Mouse (Mus musculus): ENCODE data around the gene Fbxl17. TPM values are rescaled to one million over a fixed set of nuclear protein-coding genes. Genes with fewer than 3 reads are reported as not detected.

Fbxl17 gene
- polyA plus RNA-seq, 1 experiment from 2014 or later: 7.7 TPM

DNA sequence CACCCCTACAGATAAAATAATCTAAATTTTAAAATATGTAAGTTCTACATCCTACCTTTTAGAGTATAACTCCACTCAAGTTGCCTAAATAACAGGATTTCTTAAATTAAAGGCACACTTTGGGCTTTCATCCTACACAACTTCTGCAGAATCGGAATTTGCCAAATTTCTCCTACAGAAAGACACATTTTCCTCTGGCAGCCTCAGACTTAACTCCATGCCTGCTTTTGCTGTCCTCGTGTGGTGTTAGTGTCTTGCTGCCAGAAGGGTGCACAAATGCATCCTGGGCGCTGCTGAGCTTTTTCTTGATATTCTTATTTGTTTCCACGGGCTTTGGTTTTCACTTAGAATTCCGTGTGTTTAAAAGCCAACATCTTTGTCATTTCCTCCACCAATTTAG, 229.3 kb downstream of the Fbxl17 start:
- no peaks in the 10 kb centered on the region for H3K9me3 ChIP-seq
- WGBS: 81% methylated on average over 5 of the region's 5 CpGs
- H3K36me3 ChIP-seq: no peaks in the 10 kb centered on the region
- ATAC-seq (ENCODE audit: insufficient number of reproducible peaks, insufficient read depth, low FRiP score, low TSS enrichment, low read depth): no peak
- no peak overlapping the region for H3K27ac ChIP-seq
- no peak overlapping the region for H3K4me2 ChIP-seq
- H3K9ac ChIP-seq: no peak overlapping the region
- H3K4me1 ChIP-seq: peaks cover 6% of the 10 kb centered on the region
- H3K27me3 ChIP-seq: no peaks in the 10 kb centered on the region
- H3K4me3 ChIP-seq: no peak overlapping the region

DNA sequence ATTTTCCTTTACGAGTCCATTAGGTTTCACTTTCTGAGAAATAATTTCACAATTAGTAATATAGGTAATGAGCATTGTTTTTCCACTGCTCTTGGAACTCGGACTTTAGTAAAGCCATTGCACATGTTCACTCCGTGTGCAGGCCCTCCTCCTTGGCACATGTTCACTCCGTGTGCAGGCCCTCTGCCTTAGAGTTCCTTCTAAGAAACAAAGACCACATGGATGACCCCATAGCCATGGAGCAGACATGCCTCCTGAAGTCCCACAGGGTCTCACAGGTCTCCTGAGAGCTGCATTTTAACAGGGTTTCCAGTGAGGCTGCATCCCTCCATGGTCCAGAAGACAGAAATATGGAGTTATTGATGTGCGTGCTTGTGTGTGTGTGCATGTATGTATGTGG, 237.1 kb downstream of the Fbxl17 start:
- no peak for ATAC-seq (ENCODE audit: insufficient number of reproducible peaks, insufficient read depth, low FRiP score, low TSS enrichment, low read depth)
- H3K27me3 ChIP-seq: no peaks in the 10 kb centered on the region
- H3K27ac ChIP-seq: no peak overlapping the region
- no peaks in the 10 kb centered on the region for H3K9me3 ChIP-seq
- no peaks in the 10 kb centered on the region for H3K36me3 ChIP-seq
- H3K4me3 ChIP-seq: no peak overlapping the region
- H3K4me1 ChIP-seq: peaks cover 4% of the 10 kb centered on the region
- no peak overlapping the region for H3K4me2 ChIP-seq
- no peak overlapping the region for H3K9ac ChIP-seq
- 91% methylated on average over 5 of the region's 5 CpGs for WGBS

DNA sequence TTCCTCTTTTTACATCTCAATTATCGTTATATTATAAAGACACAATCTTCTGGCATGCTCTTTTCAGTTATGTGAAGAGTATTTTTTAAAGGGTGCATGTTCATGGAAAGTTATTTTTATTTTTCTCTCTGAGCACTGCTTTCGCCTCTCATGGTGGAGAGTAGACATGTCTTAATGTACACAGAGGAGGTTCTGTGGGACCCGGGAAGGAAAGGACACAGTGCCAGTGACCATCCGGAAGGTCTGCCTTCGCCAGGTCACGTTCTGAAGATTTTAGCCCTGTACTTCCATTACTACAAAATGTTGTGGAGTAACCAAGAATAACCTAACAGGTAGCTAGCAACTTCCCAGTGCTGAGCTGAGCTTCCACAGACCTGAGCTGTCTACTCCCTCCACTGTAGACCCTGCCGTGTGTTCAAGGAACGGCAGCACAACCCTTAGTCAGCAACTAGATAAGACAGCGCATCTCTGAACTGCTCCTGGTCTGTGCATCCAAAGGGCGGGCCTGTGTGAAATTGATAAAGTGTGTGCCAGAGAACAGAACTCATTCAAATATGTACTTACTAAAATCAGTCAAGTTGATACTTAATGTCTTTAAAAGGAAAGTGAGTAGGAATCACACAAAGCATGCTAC, 238.2 kb downstream of the Fbxl17 start:
- WGBS: 91% methylated on average over 10 of the region's 10 CpGs
- H3K4me3 ChIP-seq: no peak overlapping the region
- no peak overlapping the region for H3K27ac ChIP-seq
- no peaks in the 10 kb centered on the region for H3K9me3 ChIP-seq
- H3K27me3 ChIP-seq: no peaks in the 10 kb centered on the region
- H3K4me2 ChIP-seq: no peak overlapping the region
- no peaks in the 10 kb centered on the region for H3K4me1 ChIP-seq
- no peaks in the 10 kb centered on the region for H3K36me3 ChIP-seq
- ATAC-seq (ENCODE audit: insufficient number of reproducible peaks, insufficient read depth, low FRiP score, low TSS enrichment, low read depth): no peak
- no peak overlapping the region for H3K9ac ChIP-seq

DNA sequence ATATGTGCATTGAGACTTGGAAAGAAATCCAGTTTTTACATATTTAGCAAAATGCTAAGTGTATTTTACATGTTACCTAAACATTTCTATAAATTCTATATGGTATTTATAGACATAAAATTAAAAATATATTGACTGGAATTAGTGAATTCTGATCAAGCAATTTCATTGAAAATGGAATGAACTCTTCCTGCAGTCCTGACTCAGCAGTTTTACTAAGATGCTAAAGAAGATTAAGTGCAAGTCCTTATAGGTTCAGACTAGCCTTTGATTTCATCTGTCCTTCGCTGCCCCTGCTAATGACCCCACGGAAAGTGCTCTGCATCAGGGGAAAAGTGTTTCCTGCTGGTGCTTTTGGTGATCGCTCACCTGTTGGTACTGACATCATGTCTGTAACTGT, 240.7 kb downstream of the Fbxl17 start:
- 70% methylated on average over 3 of the region's 3 CpGs for WGBS
- Histone ChIP-seq H3K4me3 (no peak overlapping the region), H3K27me3 (no peaks in the 10 kb centered on the region), H3K9me3 (no peaks in the 10 kb centered on the region), H3K9ac (no peak overlapping the region), H3K36me3 (no peaks in the 10 kb centered on the region), H3K4me2 (no peak overlapping the region), H3K4me1 (no peaks in the 10 kb centered on the region), H3K27ac (no peak overlapping the region)
- no peak for ATAC-seq (ENCODE audit: insufficient number of reproducible peaks, insufficient read depth, low FRiP score, low TSS enrichment, low read depth)

DNA sequence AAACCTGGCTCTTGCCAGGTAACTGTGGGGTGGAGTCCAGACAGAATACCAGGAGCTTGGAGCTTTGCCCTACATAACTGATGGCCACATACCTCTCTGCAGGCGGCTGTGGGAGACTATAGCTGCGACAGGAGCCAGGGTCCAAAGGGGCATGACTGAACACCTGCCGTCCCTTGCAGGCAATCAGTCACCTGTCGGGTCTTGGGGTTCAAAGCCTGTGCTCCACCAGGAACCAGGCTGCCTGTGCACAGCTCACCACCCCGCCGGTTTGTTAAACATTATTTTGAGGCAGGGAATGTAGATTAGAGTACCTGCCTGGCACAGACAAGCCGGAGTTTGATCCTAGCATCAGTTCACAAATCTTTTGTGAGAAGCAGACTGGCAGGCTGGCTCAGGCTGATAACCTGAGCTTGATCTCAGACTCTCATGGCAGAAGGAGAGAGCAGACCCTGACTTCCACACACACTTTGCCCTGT, 253.6 kb downstream of the Fbxl17 start:
- H3K4me3 ChIP-seq: no peak overlapping the region
- no peak overlapping the region for H3K4me2 ChIP-seq
- H3K9ac ChIP-seq: no peak overlapping the region
- H3K9me3 ChIP-seq: no peaks in the 10 kb centered on the region
- H3K27ac ChIP-seq: no peak overlapping the region
- no peaks in the 10 kb centered on the region for H3K27me3 ChIP-seq
- no peaks in the 10 kb centered on the region for H3K4me1 ChIP-seq
- no peaks in the 10 kb centered on the region for H3K36me3 ChIP-seq
- WGBS: 85% methylated on average over 7 of the region's 7 CpGs
- ATAC-seq (ENCODE audit: insufficient number of reproducible peaks, insufficient read depth, low FRiP score, low TSS enrichment, low read depth): no peak

DNA sequence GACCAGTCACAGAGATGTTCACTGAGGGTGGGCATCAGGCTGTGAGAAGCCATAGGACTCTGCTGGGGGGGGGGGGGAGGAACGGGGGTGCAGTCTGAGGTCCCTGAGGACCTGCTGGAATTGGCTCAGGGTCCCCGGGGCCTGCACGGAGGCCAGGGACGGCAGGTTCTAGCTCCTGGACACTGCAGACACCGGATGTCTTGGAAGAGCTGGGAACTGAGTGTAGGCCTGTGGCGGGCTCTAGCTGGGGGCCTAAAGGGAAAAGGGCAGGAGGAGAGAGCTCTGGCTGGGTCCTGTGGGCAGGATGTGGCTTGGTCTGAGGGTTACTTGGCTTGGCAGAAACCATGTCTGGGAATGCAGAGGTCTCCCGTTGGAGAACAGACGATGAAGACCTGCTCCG, 254.3 kb downstream of the Fbxl17 start:
- H3K9me3 ChIP-seq: no peaks in the 10 kb centered on the region
- no peak for ATAC-seq (ENCODE audit: insufficient number of reproducible peaks, insufficient read depth, low FRiP score, low TSS enrichment, low read depth)

DNA sequence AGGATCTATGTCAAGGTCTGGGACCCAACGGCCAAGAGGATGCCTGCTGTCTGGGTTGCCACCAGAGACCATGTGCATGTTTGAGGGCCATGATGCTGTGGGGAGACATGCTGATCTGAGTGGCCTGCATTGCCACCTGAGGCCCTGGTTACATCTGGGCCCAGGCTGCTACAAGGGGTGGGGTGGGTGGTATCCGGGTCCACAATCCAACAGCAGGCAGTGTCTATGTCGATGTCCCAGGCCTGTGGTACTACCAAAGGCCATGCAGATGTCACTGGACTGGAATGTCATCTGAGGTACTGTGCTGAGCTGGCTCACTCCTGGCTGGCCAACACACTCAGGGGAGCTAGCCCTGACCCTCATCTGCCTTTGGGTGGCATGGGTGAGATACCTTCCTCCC, 257.1 kb downstream of the Fbxl17 start:
- Histone ChIP-seq H3K9me3 (no peaks in the 10 kb centered on the region), H3K4me3 (no peak overlapping the region), H3K4me2 (no peak overlapping the region), H3K27me3 (no peaks in the 10 kb centered on the region), H3K9ac (no peak overlapping the region), H3K27ac (no peak overlapping the region), H3K4me1 (peaks cover 5% of the 10 kb centered on the region; the same call in 1 of the 2 replicates), H3K36me3 (no peaks in the 10 kb centered on the region)
- 100% methylated on average over 3 of the region's 3 CpGs for WGBS
- no peak for ATAC-seq (ENCODE audit: insufficient number of reproducible peaks, insufficient read depth, low FRiP score, low TSS enrichment, low read depth)

More for the DNA sequence above, 254.3 kb downstream of the Fbxl17 start:
- WGBS: 91% methylated on average over 9 of the region's 9 CpGs
- H3K4me1 ChIP-seq: no peaks in the 10 kb centered on the region; the same call in 1 of the 2 replicates
- H3K27ac ChIP-seq: no peak overlapping the region
- no peaks in the 10 kb centered on the region for H3K36me3 ChIP-seq
- no peak overlapping the region for H3K4me2 ChIP-seq
- H3K4me3 ChIP-seq: no peak overlapping the region
- H3K27me3 ChIP-seq: no peaks in the 10 kb centered on the region
- no peak overlapping the region for H3K9ac ChIP-seq

DNA sequence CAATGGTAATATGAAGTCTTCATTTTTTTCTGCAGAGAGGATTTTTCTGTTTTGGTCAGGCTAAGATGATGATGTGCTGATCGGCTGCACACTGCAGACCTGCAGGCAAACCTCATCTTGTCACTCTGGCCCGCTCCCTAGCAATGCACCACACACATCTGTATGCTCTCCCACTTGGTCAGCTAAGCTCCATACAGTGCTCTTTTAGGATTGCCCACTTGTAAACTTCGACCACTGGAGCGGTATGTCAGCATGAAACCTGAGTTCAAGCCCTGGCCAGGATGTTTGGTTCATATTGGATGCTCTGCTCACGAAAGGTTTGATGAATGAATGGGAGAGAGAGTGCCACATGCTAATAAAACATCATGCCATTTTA, 259.1 kb downstream of the Fbxl17 start:
- Histone ChIP-seq H3K4me2 (no peak overlapping the region), H3K27me3 (no peaks in the 10 kb centered on the region), H3K27ac (no peak overlapping the region), H3K9ac (no peak overlapping the region), H3K36me3 (no peaks in the 10 kb centered on the region), H3K9me3 (no peaks in the 10 kb centered on the region), H3K4me1 (peaks cover 5% of the 10 kb centered on the region; the same call in 1 of the 2 replicates), H3K4me3 (no peak overlapping the region)
- 86% methylated on average over 5 of the region's 5 CpGs for WGBS
- ATAC-seq (ENCODE audit: insufficient number of reproducible peaks, insufficient read depth, low FRiP score, low TSS enrichment, low read depth): no peak

DNA sequence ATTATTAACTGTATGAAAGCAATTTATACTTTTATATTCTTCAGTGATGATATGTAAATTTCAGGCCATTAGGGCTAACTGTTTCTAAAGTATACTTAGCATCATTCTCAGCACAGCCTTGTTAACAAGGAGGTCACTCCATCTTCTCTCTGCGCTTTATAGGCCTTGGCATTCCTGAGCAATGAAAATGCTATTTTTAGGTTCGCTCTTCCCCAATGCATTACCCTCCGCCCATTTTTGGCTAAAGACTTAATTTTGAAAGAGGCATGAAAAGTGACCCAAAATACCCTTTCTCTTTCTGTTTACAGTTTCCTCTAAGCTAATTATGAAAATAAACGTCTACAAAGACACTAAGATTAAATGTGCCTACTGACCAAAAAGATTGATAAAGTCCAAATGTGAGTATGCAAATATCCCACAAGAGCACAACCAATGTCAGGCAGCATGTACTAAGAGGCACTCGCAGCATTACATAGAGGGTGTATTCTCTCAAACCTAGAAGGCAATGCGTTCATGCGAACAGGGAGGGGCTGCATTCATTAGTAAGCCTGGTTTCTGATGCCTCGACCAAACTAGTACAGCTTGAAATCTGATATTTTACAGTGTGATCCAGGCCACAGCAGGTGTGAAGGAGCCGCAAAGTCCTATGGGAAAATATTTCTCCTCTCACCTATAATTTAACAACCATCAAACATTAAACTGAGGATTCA, 259.6 kb downstream of the Fbxl17 start:
- no peak overlapping the region for H3K4me3 ChIP-seq
- H3K9ac ChIP-seq: no peak overlapping the region
- H3K9me3 ChIP-seq: no peaks in the 10 kb centered on the region
- no peaks in the 10 kb centered on the region for H3K27me3 ChIP-seq
- peaks cover 5% of the 10 kb centered on the region; the same call in 1 of the 2 replicates for H3K4me1 ChIP-seq
- no peak overlapping the region for H3K4me2 ChIP-seq
- H3K36me3 ChIP-seq: no peaks in the 10 kb centered on the region
- no peak for ATAC-seq (ENCODE audit: insufficient number of reproducible peaks, insufficient read depth, low FRiP score, low TSS enrichment, low read depth)
- H3K27ac ChIP-seq: no peak overlapping the region
- WGBS: 62% methylated on average over 9 of the region's 9 CpGs

DNA sequence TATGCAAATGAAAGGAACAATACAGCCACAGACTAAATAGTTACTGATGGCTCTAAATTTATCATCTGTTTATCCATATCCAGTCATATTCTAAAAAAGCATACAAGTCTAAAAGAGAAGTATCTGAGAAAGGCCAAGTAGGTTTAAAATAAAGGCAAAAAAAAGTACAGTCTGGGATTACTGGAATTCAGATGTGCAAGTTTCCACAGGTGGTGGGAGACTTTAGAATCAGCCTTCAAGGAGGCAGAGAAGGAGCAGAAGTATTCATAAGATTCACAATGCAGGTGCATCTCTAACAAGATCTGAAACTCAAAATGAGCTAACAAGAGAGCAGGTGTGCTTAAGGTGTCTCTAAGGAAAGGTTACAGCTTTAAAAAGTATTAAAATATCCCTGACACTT, 263.0 kb downstream of the Fbxl17 start:
- Histone ChIP-seq H3K27me3 (no peaks in the 10 kb centered on the region), H3K4me2 (no peak overlapping the region), H3K36me3 (no peaks in the 10 kb centered on the region), H3K4me1 (peaks cover 5% of the 10 kb centered on the region; the same call in 1 of the 2 replicates), H3K9me3 (no peaks in the 10 kb centered on the region), H3K4me3 (no peak overlapping the region), H3K27ac (no peak overlapping the region), H3K9ac (no peak overlapping the region)
- no peak for ATAC-seq (ENCODE audit: insufficient number of reproducible peaks, insufficient read depth, low FRiP score, low TSS enrichment, low read depth)

DNA sequence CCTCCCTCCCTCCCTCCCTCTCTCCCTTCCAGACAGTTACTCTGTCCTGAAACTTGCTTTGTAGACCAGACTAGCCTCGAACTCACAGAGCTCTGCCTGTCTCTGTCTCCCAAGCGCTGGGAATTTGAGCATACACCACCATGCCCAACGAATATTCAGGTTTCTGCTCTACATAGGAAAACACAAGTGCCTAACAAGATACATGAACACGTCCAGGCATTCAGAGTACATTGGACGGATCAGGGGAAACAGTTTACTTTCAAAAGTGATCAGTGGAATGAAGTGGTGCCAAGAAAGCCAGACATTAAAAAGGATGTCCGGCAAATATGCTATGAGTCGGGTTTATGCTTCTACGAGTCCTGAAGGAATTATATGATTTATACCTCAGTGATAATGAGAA, 263.6 kb downstream of the Fbxl17 start:
- no peak overlapping the region for H3K4me3 ChIP-seq
- no peaks in the 10 kb centered on the region for H3K36me3 ChIP-seq
- H3K27me3 ChIP-seq: no peaks in the 10 kb centered on the region
- WGBS: 76% methylated on average over 8 of the region's 8 CpGs
- no peak overlapping the region for H3K9ac ChIP-seq
- no peak for ATAC-seq (ENCODE audit: insufficient number of reproducible peaks, insufficient read depth, low FRiP score, low TSS enrichment, low read depth)
- H3K4me2 ChIP-seq: no peak overlapping the region
- H3K27ac ChIP-seq: no peak overlapping the region
- H3K4me1 ChIP-seq: peaks cover 5% of the 10 kb centered on the region; the same call in 1 of the 2 replicates
- H3K9me3 ChIP-seq: no peaks in the 10 kb centered on the region

DNA sequence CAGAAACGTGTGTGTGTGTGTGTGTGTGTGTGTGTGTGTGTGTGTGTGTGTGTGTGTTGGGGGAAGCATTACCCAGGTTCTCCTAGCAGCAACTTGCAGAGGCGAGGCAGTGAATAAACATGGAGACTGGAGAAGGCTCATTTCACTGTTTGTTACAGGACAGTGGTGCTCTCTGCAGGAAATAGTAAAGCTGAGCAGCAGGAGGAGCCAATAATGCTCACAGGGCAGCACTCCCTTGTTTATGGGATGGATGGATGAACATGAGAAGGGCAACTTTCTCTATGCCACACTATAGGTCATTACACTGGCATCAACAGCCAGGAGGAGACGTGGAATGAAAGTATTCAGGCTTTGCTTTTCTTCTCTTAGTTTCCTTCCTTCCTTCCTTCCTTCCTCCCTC, 264.0 kb downstream of the Fbxl17 start:
- ATAC-seq (ENCODE audit: insufficient number of reproducible peaks, insufficient read depth, low FRiP score, low TSS enrichment, low read depth): no peak
- H3K27me3 ChIP-seq: no peaks in the 10 kb centered on the region
- H3K36me3 ChIP-seq: no peaks in the 10 kb centered on the region
- WGBS: 63% methylated on average over 3 of the region's 3 CpGs
- peaks cover 5% of the 10 kb centered on the region; the same call in 1 of the 2 replicates for H3K4me1 ChIP-seq
- no peak overlapping the region for H3K4me2 ChIP-seq
- H3K9ac ChIP-seq: no peak overlapping the region
- no peak overlapping the region for H3K27ac ChIP-seq
- H3K9me3 ChIP-seq: no peaks in the 10 kb centered on the region
- H3K4me3 ChIP-seq: no peak overlapping the region

Measured in embryonic facial prominence, embryonic 13.5 days (tissue).